Mouse (Mus musculus) right cerebral cortex, adult 2 months (tissue): ENCODE data around the gene Tcn2.
"Not testable (repeated sequence)": the region's sequence is repeated elsewhere in the genome, so short reads cannot be mapped to it uniquely, and the experiment has no call there.

Source experiments
- DNase-seq, 2 experiments: peaks; one replicate each; pipeline ENCODE4 v3.0.0; 2021 to 2022; ENCODE audit warnings: low spot score in 2 of 2

Gene Tcn2

DNA sequence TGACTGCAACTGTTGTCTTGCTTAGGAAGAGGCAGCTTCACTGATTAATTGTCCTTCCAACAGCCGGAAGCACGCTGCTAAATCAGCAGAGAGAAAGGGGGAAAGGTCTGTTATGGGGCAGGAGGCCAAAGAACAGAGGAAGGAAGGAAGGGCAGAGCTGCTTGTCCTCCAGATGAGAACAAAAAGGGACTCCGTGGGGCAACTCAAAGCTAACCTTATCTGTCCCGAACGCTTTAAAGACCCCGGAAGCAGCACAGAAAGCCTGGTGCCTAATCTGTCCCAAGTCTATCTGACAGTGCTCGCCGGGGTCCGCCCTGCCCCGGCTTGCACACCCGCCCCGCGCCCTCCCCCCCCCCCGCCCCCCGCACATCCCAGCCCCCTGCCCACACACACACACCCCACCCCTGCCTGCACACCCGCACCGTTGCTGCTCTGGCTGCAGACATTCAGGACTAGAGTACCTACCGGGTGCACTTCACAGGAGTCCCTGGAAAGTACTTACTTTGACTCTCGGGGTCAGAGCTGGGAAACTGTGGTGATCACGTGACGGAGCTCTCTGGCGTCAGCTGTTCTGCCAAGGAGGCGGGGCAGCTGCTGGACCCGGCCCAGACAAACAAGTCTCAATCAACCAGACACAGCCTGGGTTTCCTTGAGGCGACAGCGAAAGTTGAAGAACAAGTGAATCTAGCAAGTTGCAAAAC, at the start of gene Tcn2:
Tcn2 (minus strand) TSS at position 649 of the 701 bp plus-strand sequence.
- DNase-seq: peak; percentile 51 to 71

GRCm38 (mm10) chr11:3981536-3981935, 49.6 kb upstream of the Tcn2 start:
- DNase-seq: no peak

DNA sequence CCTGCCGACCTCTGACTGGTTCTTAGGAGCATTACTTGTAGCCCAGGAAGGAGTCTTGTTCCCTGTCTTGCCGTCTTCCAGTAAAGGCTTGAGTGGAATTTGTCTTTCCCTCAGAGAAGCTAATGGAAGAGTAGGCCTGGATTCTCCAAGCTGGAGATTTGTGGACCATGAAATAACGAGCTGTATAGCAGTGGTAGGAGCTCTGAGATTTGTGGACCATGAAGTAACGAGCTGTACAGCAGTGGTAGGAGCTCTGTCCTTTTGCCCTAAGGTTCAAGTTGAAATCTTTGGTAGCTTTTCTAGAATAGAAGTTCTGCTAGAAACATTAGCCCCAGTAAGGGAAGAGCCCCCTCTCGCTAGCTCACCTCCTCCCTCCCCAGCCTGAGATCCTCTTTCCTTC, 46.5 kb upstream of the Tcn2 start:
- DNase-seq: no peak

- DNase-seq: no peak
These were observed 44.7 kb upstream of the Tcn2 start, which contains the start of gene 4930556J24Rik for GRCm38 (mm10) chr11:3976678-3977077. 4930556J24Rik (minus strand) TSS chr11:3976778.

DNA sequence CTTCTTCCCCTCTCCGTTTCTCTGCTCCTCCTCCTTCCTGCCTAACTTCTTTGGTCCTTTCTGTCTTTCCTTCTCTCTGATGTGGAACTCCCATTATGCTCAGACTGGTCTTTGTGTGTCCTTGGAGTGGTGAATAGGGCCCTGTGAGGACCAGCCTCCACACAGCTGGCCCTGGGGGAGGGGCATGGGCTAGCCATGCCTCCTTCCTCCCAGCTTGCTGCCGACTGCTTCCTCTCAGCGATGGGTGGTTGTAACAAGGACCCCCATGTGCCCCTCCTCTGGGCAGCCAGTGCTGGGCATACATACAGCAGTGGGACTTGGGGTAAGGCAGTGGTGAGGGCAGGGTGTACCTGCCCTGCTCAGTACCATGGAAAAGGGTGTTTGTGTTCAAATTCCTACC, 42.4 kb upstream of the Tcn2 start:
- DNase-seq: no peak

DNA sequence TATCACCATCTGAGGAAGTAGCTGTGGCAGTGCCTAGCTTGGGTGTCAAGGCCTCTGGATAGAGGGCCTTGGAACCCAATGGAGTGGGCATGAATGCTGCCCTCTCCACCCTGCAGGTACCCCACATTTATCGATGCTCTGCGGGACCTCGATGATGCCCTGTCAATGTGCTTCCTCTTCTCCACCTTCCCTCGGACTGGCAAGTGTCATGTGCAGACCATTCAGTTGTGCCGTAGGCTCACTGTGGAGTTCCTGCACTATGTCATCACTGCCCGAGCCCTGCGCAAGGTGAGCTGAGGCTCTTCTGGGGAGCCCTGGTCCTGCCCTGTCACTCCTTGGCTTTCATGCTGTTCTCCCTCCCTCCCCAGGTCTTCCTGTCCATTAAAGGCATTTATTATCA, 41.1 kb upstream of the Tcn2 start:
- no peak for DNase-seq

DNA sequence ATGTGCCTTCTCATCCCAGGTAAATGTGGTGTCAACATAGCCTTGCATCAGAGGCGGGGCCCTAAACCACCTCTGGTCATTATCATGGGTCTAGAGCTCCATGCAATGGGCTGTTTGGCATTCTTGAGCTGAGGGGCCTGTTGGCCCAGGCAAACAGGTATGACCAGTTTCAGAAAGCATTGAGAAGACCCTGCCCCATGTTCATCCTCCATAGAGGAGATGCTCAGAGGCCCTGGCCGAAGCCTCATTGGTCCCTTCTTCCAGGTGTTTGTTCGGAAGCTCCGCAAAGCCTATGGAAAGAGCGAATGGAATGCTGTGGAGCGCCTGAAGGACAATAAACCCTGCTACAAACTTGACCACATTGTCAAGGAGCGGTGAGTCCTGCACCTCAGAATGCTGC, 38.4 kb upstream of the Tcn2 start:
- no peak for DNase-seq

- peak in 1 of 2 experiments; percentile 20 for DNase-seq
These were observed 37.9 kb upstream of the Tcn2 start for GRCm38 (mm10) chr11:3969837-3970236.

DNA sequence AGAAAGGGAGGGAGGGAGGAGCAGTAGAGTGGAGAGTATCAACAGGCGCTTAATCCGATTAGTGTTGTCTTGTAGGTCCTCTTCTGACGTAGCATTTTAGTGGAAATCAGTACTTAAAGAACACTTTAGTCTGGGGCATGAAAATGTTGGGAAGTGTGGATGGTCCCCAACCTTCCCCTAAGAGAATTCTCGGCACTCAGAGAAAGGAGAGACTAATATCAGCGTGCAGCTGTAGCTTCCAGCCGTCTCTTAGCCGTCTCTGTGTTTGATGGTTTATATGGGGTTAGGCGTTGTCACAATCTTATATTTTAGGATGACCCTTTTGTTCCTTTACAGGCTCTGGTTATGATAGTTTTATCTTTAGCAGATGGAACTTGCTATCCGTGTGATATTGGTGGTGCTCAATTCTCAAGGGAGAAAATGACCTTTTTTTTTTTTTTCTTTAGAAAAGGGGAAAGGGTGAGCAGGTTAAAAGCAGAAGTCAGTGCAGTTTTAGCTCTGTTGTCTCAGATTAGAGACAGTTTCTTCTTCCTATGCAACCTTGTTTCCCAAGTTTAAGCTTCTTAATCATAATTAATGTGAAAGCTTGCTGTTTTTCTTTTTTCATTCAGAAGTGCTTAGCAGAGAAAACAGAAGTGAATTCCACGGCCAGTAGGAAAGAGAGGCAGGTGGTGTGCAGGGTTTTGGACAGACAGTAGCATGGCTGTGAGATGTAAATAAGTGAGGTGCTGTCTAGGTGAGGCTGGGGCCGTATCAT, 32.6 kb upstream of the Tcn2 start:
- DNase-seq: no peak

GRCm38 (mm10) chr11:3963610-3964415, 31.9 kb upstream of the Tcn2 start, which contains the start of gene Pes1:
Pes1 (plus strand) TSS chr11:3963975.
- peak; percentile 83 to 90 for DNase-seq

- DNase-seq: no peak
These were observed 31.2 kb upstream of the Tcn2 start for GRCm38 (mm10) chr11:3963155-3963554.

DNA sequence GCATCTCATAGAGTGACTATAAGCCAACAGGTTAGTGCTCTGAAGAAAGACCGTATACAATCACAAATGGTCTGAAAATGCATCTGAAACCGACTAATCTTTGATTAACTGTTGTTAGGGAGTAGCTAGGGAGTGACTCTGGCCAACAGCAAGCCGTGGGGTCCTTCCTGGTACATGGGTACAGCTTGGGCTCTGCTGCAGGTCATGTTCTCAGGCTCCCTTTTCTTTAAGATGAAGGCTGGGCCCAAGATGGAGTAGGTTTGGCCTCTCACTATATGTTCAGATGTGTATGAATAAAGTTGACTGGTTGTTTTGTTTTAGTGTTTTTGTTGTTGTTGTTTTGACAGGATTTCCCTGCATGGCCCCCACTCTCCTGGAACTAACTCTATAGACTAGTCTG, 29.8 kb upstream of the Tcn2 start:
- no peak for DNase-seq

- DNase-seq: no peak
These were observed 28.9 kb upstream of the Tcn2 start for GRCm38 (mm10) chr11:3960901-3961300.

- DNase-seq: not testable (repeated sequence)
These were observed 23.4 kb upstream of the Tcn2 start for GRCm38 (mm10) chr11:3955371-3955770.

DNA sequence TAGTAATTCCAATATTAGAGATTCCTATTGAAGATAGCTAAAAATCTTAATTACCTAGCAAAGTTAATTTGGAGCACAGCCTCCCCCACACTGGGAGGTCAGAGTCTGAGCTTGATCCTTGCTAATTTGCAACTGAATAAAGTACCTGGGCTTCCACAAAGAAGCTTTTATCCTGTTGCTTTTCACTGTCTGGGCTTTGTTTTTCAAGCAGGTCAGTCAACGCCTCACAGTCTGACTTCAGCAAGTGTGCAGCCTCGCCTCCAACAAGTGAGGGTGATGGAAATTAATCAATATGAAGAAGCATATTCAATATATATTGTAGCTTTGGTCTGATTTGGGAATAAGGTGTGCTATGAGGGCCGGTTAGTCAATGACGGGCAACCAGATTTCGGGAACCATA, 22.9 kb upstream of the Tcn2 start:
- not testable (repeated sequence) for DNase-seq

DNA sequence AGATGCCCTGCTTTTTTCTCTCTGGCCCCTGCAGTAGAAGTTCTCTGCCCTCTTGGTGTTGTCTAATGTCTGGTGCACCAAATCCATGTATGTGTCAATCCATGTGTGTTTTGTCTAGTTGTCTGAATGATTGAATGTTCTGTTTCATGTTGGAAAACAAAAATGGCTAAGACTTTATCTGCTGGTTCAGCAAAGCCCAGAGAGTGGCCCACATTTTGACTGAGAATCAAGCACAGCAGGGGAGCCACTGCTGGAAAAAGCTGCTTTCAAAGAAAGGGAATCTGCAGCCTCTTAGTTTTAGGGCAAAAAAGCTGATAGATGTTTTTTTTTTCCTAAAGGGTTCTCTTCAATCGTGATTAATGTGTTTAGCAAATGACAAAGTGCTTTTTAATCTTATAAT, 14.4 kb upstream of the Tcn2 start:
- DNase-seq: no peak

DNA sequence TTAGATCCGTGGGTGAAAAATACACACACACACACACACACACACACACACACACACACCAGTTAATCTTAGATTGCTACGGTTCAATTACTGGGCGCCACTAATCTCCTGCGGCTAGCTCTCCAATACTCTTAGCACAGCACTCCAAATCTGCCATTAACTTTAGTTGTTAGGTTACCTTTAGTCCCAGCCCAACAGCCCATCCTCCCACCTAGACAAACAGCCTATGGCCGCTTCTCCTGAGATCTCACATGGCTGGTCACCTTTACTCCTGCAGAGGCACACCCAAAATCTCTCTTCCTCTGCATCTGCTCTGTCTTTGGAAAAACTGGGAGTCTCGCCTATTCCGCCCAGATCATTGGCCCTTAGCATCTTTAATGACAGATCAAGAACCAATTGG, 9.4 kb upstream of the Tcn2 start:
- DNase-seq: no peak

DNA sequence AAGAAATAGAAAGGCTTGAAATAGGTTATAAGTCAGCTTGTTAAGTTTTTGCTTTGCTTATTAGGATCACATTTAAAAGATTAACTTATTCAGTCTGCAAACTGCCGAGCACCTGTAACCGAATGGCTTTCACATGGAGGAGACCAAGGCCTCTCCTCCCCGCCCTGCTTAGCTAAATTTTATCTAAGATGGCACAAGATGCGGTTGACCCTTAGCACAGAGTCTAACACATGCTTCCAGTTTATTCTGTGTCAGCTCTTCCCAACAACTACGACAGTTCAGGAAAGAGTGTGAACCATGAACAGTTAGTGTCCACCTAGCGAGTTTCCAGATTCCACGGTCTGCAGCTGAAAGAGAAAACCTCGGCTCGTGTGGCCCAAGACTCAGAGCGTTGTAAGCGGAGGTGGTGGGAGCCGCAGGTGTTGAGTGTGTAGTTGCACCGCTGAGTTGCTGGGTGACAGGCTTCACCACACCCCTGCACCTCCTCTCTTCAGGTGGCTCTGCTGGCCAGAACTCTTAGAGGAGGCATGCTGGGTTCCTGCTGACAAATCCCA, 5.4 kb upstream of the Tcn2 start:
- DNase-seq: no peak

DNA sequence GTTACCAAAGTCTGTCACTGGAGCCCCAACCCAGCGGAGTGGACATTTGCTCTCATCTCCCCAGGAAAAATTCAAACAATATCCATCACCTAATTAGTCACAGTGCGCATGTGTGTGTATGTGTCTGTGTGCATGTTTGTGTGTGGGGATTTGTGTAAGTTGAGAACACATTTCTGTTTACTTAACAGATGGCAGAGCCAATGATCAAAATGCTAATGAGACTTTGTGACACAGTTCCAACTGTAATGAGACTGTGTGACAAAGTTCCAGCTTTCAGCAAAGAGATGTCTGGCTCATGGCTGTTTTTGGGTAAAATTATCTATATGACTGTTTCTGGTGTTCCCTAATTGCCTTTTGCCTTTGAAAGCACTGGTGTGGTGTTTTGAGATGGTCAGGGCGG, 4.4 kb upstream of the Tcn2 start:
- no peak for DNase-seq

DNA sequence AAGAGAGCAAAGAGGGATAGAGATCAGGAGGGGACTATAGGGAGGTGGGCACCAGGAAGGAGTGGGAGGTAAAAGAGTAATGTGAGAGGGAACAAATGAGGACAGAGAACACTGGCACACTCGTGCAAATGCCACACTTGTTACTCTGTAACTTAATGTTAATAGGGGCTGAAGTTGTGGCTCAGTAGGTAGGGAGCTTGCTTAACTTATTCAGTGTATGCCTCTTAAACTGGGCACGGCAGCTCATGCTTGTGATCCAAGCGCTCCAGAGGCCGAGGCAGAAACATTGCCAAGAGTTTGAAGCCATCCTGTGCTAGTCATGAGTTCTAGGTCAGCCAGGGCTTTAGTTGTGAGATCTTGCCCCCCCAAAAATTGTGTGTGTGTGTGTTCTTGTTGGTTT, 3.2 kb upstream of the Tcn2 start:
- no peak for DNase-seq

DNA sequence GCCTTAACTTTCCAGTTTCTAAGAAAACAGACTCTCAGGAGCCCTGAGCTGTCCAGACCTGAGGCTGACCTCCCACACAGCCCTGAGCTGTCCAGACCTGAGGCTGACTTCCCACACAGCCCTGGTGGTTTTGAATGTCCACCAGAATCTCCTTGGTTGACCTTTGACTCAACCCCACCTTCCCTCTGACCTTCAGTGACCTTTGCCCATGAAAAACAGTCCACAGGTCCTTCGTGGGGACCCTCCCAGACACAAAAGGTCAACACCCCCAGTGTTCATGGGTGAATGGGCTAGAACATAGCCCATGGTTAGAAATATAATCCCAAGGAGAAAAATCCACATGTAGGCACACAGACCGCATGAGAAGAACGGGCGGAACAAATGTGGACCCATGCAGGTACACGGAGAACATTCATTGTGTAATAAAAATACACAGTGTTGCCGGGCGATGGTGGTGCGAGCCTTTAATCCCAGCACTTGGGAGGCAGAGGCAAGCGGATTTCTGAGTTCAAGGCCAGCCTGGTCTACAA, 1.9 kb upstream of the Tcn2 start:
- DNase-seq: no peak

GRCm38 (mm10) chr11:3930931-3931330, 1.0 kb downstream of the Tcn2 start:
- peak in 1 of 2 experiments; percentile 0 for DNase-seq
